Mouse (Mus musculus) hindbrain, embryonic 12.5 days (tissue): ENCODE results near the gene Tie1. TPM values are rescaled to one million over a fixed set of nuclear protein-coding genes. Genes with fewer than 3 reads are reported as not detected.

Experiments
- ATAC-seq: fragments of 200-750 bp; cut with Nextera tagmentation; 2 replicates; pipeline ENCODE4 v1.8.0; 2017; ENCODE audit warnings: moderate TSS enrichment; ENCODE audit not compliant: low FRiP score
- H3K27ac ChIP-seq: fragments of 300-500 bp; sonication (generic); 2 replicates; pipeline ENCODE4 v1.5.1; 2016; ENCODE audit warnings: mild to moderate bottlenecking
- H3K27me3 ChIP-seq: fragments of 300-500 bp; sonication (generic); 2 replicates; pipeline ENCODE4 v1.6.1; 2016; ENCODE audit warnings: mild to moderate bottlenecking
- H3K36me3 ChIP-seq: fragments of 300-500 bp; sonication (generic); 2 replicates; pipeline ENCODE4 v1.6.1; 2016; ENCODE audit warnings: mild to moderate bottlenecking
- H3K4me1 ChIP-seq: fragments of 300-500 bp; sonication (generic); 2 replicates; pipeline ENCODE4 v1.6.1; 2016
- H3K4me2 ChIP-seq: fragments of 300-500 bp; sonication (generic); replicated peaks from 2 replicates; pipeline ENCODE4 v1.6.1; 2016; ENCODE audit warnings: mild to moderate bottlenecking
- H3K4me3 ChIP-seq: fragments of 300-500 bp; sonication (generic); 2 replicates; pipeline ENCODE4 v1.5.1; 2016; ENCODE audit warnings: mild to moderate bottlenecking
- H3K9ac ChIP-seq: fragments of 300-500 bp; sonication (generic); 2 replicates; pipeline ENCODE4 v1.6.1; 2016; ENCODE audit warnings: mild to moderate bottlenecking, moderate library complexity
- H3K9me3 ChIP-seq: fragments of 300-500 bp; sonication (generic); replicated peaks from 2 replicates; pipeline ENCODE4 v1.6.1; 2016; ENCODE audit warnings: mild to moderate bottlenecking
- WGBS: fragments of 180-500 bp; shearing (Covaris S2); methylation state at CpG from one replicate; pipeline ENCODE4 v1.1.7; 2016; 5-methylcytosine and 5-hydroxymethylcytosine counted together
- polyA plus RNA-seq: library from polyadenylated mRNA; unstranded; fragments of >200 nt; fragmentation: Nextera tagmentation; extraction: Ambion mirVana; gene quantifications from 2 replicates; pipeline ENCODE4 v1.2.1, GENCODE M21; 2016

Gene Tie1
- 19.0 and 21.1 TPM in 2 replicates for polyA plus RNA-seq

GRCm38 (mm10) chr4:118489717-118490132, at the start of gene Tie1:
TSS of gene Tie1 (minus strand) at chr4:118490061.
- H3K4me2 ChIP-seq = no peak within 1 kb of the TSS
- no peak for ATAC-seq

GRCm38 (mm10) chr4:118537801-118538200, 47.9 kb upstream of the Tie1 start:
- Histone ChIP-seq H3K4me1 (no peaks in the 10 kb centered on the region), H3K27ac (no peak overlapping the region), H3K36me3 (no peaks in the 10 kb centered on the region), H3K27me3 (peaks cover 10% of the 10 kb centered on the region), H3K9ac (no peak overlapping the region), H3K9me3 (no peaks in the 10 kb centered on the region), H3K4me3 (no peak overlapping the region), H3K4me2 (no peak overlapping the region)
- WGBS = 53% methylated on average over 6 of the region's 6 CpGs
- no peak for ATAC-seq

More at GRCm38 (mm10) chr4:118489717-118490132, at the start of gene Tie1:
- WGBS = 76% methylated on average over 8 of the region's 8 CpGs
- no peaks in the 10 kb centered on the region for H3K27me3 ChIP-seq
- H3K9ac ChIP-seq = no peak within 1 kb of the TSS
- H3K36me3 ChIP-seq = no peaks in the 10 kb centered on the region
- H3K9me3 ChIP-seq = no peaks in the 10 kb centered on the region
- H3K4me3 ChIP-seq = no peak within 1 kb of the TSS
- H3K4me1 ChIP-seq = no peaks in the 10 kb centered on the region
- H3K27ac ChIP-seq = no peak within 1 kb of the TSS

GRCm38 (mm10) chr4:118535610-118536009, 45.7 kb upstream of the Tie1 start:
- Histone ChIP-seq H3K9me3 (no peaks in the 10 kb centered on the region), H3K36me3 (no peaks in the 10 kb centered on the region), H3K4me1 (no peaks in the 10 kb centered on the region), H3K9ac (no peak overlapping the region), H3K4me3 (no peak overlapping the region), H3K27ac (no peak overlapping the region), H3K4me2 (no peak overlapping the region), H3K27me3 (peaks cover 6% of the 10 kb centered on the region)
- ATAC-seq = no peak
- WGBS = 75% methylated on average over 6 of the region's 6 CpGs

DNA sequence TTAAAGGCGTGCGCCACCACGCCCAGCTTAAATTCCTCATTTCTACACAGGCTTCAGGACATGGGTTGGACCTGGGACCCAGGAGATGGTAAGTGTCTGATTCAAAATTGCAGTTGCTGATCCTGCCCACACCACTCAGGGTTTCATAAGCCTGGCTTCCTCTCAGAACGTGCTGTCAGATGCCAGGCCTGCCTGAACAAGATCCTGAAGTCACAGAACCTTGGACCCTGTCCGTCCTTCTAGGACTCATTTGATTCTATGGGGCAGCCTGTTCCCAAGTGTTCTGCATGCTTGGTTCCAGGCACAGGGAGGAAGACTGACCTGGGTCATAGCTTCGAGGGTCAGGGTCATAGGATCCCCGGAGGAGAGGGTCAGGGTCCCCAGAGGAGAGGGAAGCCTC, 43.7 kb upstream of the Tie1 start:
- Histone ChIP-seq H3K4me3 (no peak overlapping the region), H3K27ac (no peak overlapping the region), H3K27me3 (no peaks in the 10 kb centered on the region; the same call in 1 of the 2 replicates), H3K9me3 (no peaks in the 10 kb centered on the region), H3K4me1 (no peaks in the 10 kb centered on the region), H3K4me2 (no peak overlapping the region), H3K36me3 (no peaks in the 10 kb centered on the region), H3K9ac (no peak overlapping the region)
- 79% methylated on average over 7 of the region's 7 CpGs for WGBS
- ATAC-seq = no peak

GRCm38 (mm10) chr4:118533156-118533555, 43.3 kb upstream of the Tie1 start:
- H3K9me3 ChIP-seq = no peaks in the 10 kb centered on the region
- no peak overlapping the region for H3K9ac ChIP-seq
- ATAC-seq = no peak
- H3K4me1 ChIP-seq = no peaks in the 10 kb centered on the region
- H3K4me3 ChIP-seq = no peak overlapping the region
- H3K36me3 ChIP-seq = no peaks in the 10 kb centered on the region
- peaks cover 3% of the 10 kb centered on the region; the same call in 1 of the 2 replicates for H3K27me3 ChIP-seq
- 44% methylated on average over 2 of the region's 4 CpGs for WGBS
- no peak overlapping the region for H3K27ac ChIP-seq
- no peak overlapping the region for H3K4me2 ChIP-seq

GRCm38 (mm10) chr4:118532663-118533062, 42.8 kb upstream of the Tie1 start:
- H3K9me3 ChIP-seq = no peaks in the 10 kb centered on the region
- no peak for ATAC-seq
- H3K36me3 ChIP-seq = no peaks in the 10 kb centered on the region
- WGBS = 81% methylated on average over 5 of the region's 5 CpGs
- no peak overlapping the region for H3K4me3 ChIP-seq
- H3K9ac ChIP-seq = no peak overlapping the region
- no peak overlapping the region for H3K4me2 ChIP-seq
- no peaks in the 10 kb centered on the region for H3K4me1 ChIP-seq
- peaks cover 3% of the 10 kb centered on the region; the same call in 1 of the 2 replicates for H3K27me3 ChIP-seq
- no peak overlapping the region for H3K27ac ChIP-seq

DNA sequence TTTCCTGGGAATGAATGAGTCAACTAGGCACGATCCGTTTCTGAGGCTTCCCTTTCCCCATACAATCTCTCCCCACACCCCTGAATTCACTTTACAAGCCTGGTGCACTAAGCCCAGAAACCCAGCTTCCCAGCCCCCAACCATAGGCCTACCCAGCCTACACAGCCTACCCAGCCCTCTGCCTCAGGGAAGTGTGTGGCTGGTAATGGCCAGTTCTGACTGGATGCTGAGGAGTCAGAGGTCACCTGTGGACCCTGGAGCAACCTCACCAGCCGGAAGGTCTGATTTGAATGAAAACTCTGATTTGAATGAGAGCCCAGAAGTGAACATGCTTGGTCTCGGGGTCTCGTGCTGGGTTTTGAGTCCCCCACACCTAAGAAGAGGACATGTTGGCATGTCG, 37.9 kb upstream of the Tie1 start:
- H3K9ac ChIP-seq = no peak overlapping the region
- no peak overlapping the region for H3K4me3 ChIP-seq
- peaks cover 8% of the 10 kb centered on the region; the same call in 1 of the 2 replicates for H3K27me3 ChIP-seq
- WGBS = 88% methylated on average over 6 of the region's 6 CpGs
- H3K9me3 ChIP-seq = no peaks in the 10 kb centered on the region
- no peak overlapping the region for H3K4me2 ChIP-seq
- ATAC-seq = no peak
- H3K36me3 ChIP-seq = no peaks in the 10 kb centered on the region
- H3K4me1 ChIP-seq = no peaks in the 10 kb centered on the region
- H3K27ac ChIP-seq = no peak overlapping the region

- Histone ChIP-seq H3K36me3 (no peaks in the 10 kb centered on the region), H3K27me3 (peaks cover 8% of the 10 kb centered on the region; the same call in 1 of the 2 replicates), H3K9ac (no peak overlapping the region), H3K4me2 (no peak overlapping the region), H3K4me3 (no peak overlapping the region), H3K4me1 (no peaks in the 10 kb centered on the region), H3K9me3 (no peaks in the 10 kb centered on the region), H3K27ac (no peak overlapping the region)
- 48% methylated on average over 5 of the region's 5 CpGs for WGBS
- no peak for ATAC-seq
These were observed 37.4 kb upstream of the Tie1 start for GRCm38 (mm10) chr4:118527335-118527681.

GRCm38 (mm10) chr4:118526408-118527334, 36.8 kb upstream of the Tie1 start, which contains the start of gene 2610528J11Rik:
TSS of gene 2610528J11Rik (plus strand) at chr4:118526999.
- Histone ChIP-seq H3K4me1 (no peaks in the 10 kb centered on the region), H3K27me3 (peaks cover 8% of the 10 kb centered on the region; the same call in 1 of the 2 replicates), H3K36me3 (no peaks in the 10 kb centered on the region), H3K9me3 (no peaks in the 10 kb centered on the region), H3K4me2 (no peak within 1 kb of the TSS), H3K9ac (no peak within 1 kb of the TSS), H3K4me3 (no peak within 1 kb of the TSS), H3K27ac (no peak within 1 kb of the TSS)
- 43% methylated on average over 17 of the region's 17 CpGs for WGBS
- ATAC-seq = no peak

- H3K9me3 ChIP-seq = no peaks in the 10 kb centered on the region
- peaks cover 8% of the 10 kb centered on the region; the same call in 1 of the 2 replicates for H3K27me3 ChIP-seq
- WGBS = 72% methylated on average over 3 of the region's 3 CpGs
These were observed 35.9 kb upstream of the Tie1 start for GRCm38 (mm10) chr4:118525779-118526178.

GRCm38 (mm10) chr4:118523976-118524375, 34.1 kb upstream of the Tie1 start:
- H3K9me3 ChIP-seq = no peaks in the 10 kb centered on the region
- H3K27ac ChIP-seq = no peak overlapping the region
- H3K4me2 ChIP-seq = no peak overlapping the region
- H3K4me1 ChIP-seq = no peaks in the 10 kb centered on the region
- peaks cover 8% of the 10 kb centered on the region; the same call in 1 of the 2 replicates for H3K27me3 ChIP-seq
- H3K36me3 ChIP-seq = no peaks in the 10 kb centered on the region
- H3K9ac ChIP-seq = no peak overlapping the region
- ATAC-seq = no peak
- no peak overlapping the region for H3K4me3 ChIP-seq
- WGBS = 63% methylated on average over 7 of the region's 7 CpGs

More at GRCm38 (mm10) chr4:118525779-118526178, 35.9 kb upstream of the Tie1 start:
- no peak overlapping the region for H3K4me2 ChIP-seq
- no peaks in the 10 kb centered on the region for H3K36me3 ChIP-seq
- no peak overlapping the region for H3K9ac ChIP-seq
- H3K27ac ChIP-seq = no peak overlapping the region
- no peak overlapping the region for H3K4me3 ChIP-seq
- no peak for ATAC-seq
- H3K4me1 ChIP-seq = no peaks in the 10 kb centered on the region

- 86% methylated on average over 7 of the region's 7 CpGs for WGBS
- no peak overlapping the region for H3K27ac ChIP-seq
- H3K4me2 ChIP-seq = no peak overlapping the region
- peaks cover 4% of the 10 kb centered on the region; the same call in 1 of the 2 replicates for H3K4me1 ChIP-seq
- no peak for ATAC-seq
- H3K4me3 ChIP-seq = no peak overlapping the region
- no peaks in the 10 kb centered on the region for H3K9me3 ChIP-seq
- H3K36me3 ChIP-seq = no peaks in the 10 kb centered on the region
- H3K27me3 ChIP-seq = peaks cover 5% of the 10 kb centered on the region; the same call in 1 of the 2 replicates
- H3K9ac ChIP-seq = no peak overlapping the region
These were observed 32.4 kb upstream of the Tie1 start for GRCm38 (mm10) chr4:118522248-118522647.
